Mouse (Mus musculus) adrenal gland, postnatal 25 days (tissue): ENCODE results near the gene Ppp4r1. TPM values are rescaled to one million over a fixed set of nuclear protein-coding genes. Genes with fewer than 3 reads are reported as not detected.

Experiments
- total RNA-seq: library from RNA; stranded (reverse); gene quantifications from 2 replicates; pipeline ENCODE4 v1.2.3, GENCODE M21; 2021

Ppp4r1 gene
- total RNA-seq, 1 experiment from 2014 or later: 80.2 TPM

Other genes starting within 250 kb of the Ppp4r1 start
- not detected in 2 replicates for gene Tmem232, start 241.8 kb upstream of the Ppp4r1 start, total RNA-seq
- gene Vapa, start 169.0 kb upstream of the Ppp4r1 start, total RNA-seq: 162 and 209 TPM in 2 replicates
- gene Txndc2, start 140.4 kb upstream of the Ppp4r1 start, total RNA-seq: 39.6 and 47.1 TPM in 2 replicates
- 32.4 and 41.1 TPM in 2 replicates for gene Rab31, start 9.8 kb upstream of the Ppp4r1 start, total RNA-seq
- 48.4 and 56.4 TPM in 2 replicates for gene Ralbp1, start 103.2 kb downstream of the Ppp4r1 start, total RNA-seq
- gene Twsg1, start 168.7 kb downstream of the Ppp4r1 start, total RNA-seq: 93.9 and 106 TPM in 2 replicates